Mouse (Mus musculus) spleen, postnatal 36 days (tissue): ENCODE results near the gene Vnn3.

Source experiments
- DNase-seq, 2 experiments: peaks; one replicate each; pipeline ENCODE4 v3.0.0; 2022; ENCODE audit warnings: low spot score in 2 of 2, mixed read lengths in 1 of 2

The Vnn3 gene

GRCm38 (mm10) chr10:23892987-23893386 is 41.7 kb downstream of the Vnn3 start:
- no peak for DNase-seq

- no peak for DNase-seq
Observed at GRCm38 (mm10) chr10:23894601-23895349, 43.5 kb downstream of the Vnn3 start, which contains the start of gene Vnn1. Gene Vnn1 (plus strand): TSS chr10:23894688.

GRCm38 (mm10) chr10:23895376-23895775 is 44.1 kb downstream of the Vnn3 start:
- no peak for DNase-seq

DNA sequence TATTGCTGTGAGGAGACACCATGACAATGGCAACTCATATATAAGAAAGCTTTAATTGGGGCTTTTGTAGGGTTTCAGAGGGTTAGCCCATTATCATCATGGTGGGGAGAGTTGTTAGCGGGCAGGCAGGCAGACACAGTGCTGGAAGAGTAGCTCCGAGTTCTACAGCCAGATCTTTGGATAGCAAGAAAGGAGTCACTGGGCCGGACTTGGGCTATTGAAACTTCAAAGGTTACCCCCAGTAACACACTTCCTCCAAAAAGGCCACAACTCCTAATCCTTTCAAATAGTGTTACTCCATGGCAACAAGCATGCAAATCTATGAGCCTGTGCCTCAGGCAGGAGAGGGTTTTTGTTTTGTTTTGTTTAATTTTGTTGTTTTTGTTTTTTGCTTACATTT is 49.9 kb downstream of the Vnn3 start:
- no peak for DNase-seq

GRCm38 (mm10) chr10:23905661-23906060 is 54.4 kb downstream of the Vnn3 start:
- no peak for DNase-seq
